Mouse (Mus musculus) neural tube, embryonic 15.5 days (tissue): ENCODE results near the gene Snx33. TPM values are rescaled to one million over a fixed set of nuclear protein-coding genes. Genes with fewer than 3 reads are reported as not detected.

Experiments
- ATAC-seq: fragments of 200-750 bp; cut with Nextera tagmentation; 2 replicates; pipeline ENCODE4 v1.8.0; 2017; ENCODE audit warnings: mild to moderate bottlenecking, moderate TSS enrichment, moderate library complexity; ENCODE audit not compliant: low FRiP score
- H3K27ac ChIP-seq: fragments of 300-500 bp; sonication (generic); replicated peaks from 2 replicates; pipeline ENCODE4 v1.5.1; 2015; ENCODE audit warnings: mild to moderate bottlenecking, inconsistent platforms
- H3K27me3 ChIP-seq: fragments of 300-500 bp; sonication (generic); replicated peaks from 2 replicates; pipeline ENCODE4 v1.6.1; 2015; ENCODE audit warnings: inconsistent platforms
- H3K36me3 ChIP-seq: fragments of 300-500 bp; sonication (generic); 2 replicates; pipeline ENCODE4 v1.6.1; 2015; ENCODE audit warnings: inconsistent platforms
- H3K4me1 ChIP-seq: fragments of 300-500 bp; sonication (generic); 2 replicates; pipeline ENCODE4 v1.6.1; 2015; ENCODE audit warnings: inconsistent platforms
- H3K4me2 ChIP-seq: fragments of 300-500 bp; sonication (generic); 2 replicates; pipeline ENCODE4 v1.6.1; 2015; ENCODE audit warnings: inconsistent platforms, mild to moderate bottlenecking, moderate library complexity
- H3K4me3 ChIP-seq: fragments of 300-500 bp; sonication (generic); replicated peaks from 2 replicates; pipeline ENCODE4 v1.5.1; 2015; ENCODE audit warnings: mild to moderate bottlenecking, inconsistent platforms
- H3K9ac ChIP-seq: fragments of 300-500 bp; sonication (generic); replicated peaks from 2 replicates; pipeline ENCODE4 v1.6.1; 2015; ENCODE audit warnings: mild to moderate bottlenecking, inconsistent platforms
- H3K9me3 ChIP-seq: fragments of 300-500 bp; sonication (generic); replicated peaks from 2 replicates; pipeline ENCODE4 v1.6.1; 2016; ENCODE audit warnings: inconsistent platforms
- WGBS: fragments of 180-500 bp; shearing (Covaris S2); methylation state at CpG from one replicate; pipeline ENCODE4 v1.1.7; 2015; ENCODE audit warnings: mixed read lengths; 5-methylcytosine and 5-hydroxymethylcytosine counted together
- polyA plus RNA-seq: library from polyadenylated mRNA; unstranded; fragments of >200 nt; fragmentation: Nextera tagmentation; extraction: Ambion mirVana; gene quantifications from 2 replicates; pipeline ENCODE4 v1.2.1, GENCODE M21; 2015

The Snx33 gene
- polyA plus RNA-seq, 1 experiment from 2014 or later: 2.2 TPM

DNA sequence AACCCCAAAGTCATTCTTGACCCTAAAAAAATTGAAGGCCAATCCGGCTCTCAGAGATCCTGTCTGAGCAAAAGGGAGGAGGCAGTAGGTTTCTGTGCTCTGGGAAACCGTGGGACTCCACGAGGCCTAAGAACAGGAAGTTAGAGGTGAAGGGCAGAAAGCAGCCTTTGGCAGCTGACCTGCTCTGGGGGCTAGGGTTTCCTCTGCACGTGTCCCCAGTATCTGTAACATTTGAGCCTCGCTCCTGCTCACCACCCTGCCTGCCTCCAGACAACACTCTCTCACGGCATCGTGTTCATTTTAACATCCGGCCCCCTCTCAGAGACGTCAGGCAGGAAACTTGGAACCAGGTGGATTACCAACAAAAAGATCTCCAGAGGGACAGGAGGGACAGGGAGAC is 27.6 kb downstream of the Snx33 start:
- Histone ChIP-seq H3K4me1 (no peaks in the 10 kb centered on the region), H3K36me3 (no peaks in the 10 kb centered on the region), H3K4me2 (no peak overlapping the region), H3K9ac (no peak overlapping the region), H3K27ac (no peak overlapping the region), H3K27me3 (no peaks in the 10 kb centered on the region), H3K9me3 (no peaks in the 10 kb centered on the region), H3K4me3 (no peak overlapping the region)
- WGBS: 77% methylated on average over 9 of the region's 9 CpGs
- ATAC-seq: no peak

DNA sequence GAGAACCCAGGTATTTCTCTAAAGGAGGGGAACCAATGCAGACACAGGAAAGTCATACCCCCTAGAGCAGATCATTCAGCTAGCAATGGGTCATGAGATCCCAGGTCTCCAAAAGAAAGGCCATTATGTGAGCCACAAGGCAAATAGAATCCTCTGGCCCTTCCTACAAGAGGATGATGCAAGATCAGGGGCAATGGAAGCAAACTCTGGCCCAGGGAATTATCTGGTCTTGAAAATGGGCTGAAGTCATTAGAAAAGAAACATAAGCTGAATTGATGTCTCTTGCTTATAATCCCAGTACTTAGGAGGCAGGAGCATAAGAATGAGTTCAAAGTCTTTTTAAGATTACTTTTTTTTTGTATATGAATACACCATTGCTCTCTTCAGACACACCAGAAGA is 28.1 kb downstream of the Snx33 start:
- no peaks in the 10 kb centered on the region for H3K4me1 ChIP-seq
- H3K36me3 ChIP-seq: no peaks in the 10 kb centered on the region
- H3K4me3 ChIP-seq: no peak overlapping the region
- H3K4me2 ChIP-seq: no peak overlapping the region
- no peaks in the 10 kb centered on the region for H3K9me3 ChIP-seq
- H3K27ac ChIP-seq: no peak overlapping the region
- ATAC-seq: no peak
- no peak overlapping the region for H3K9ac ChIP-seq
- no peaks in the 10 kb centered on the region for H3K27me3 ChIP-seq

DNA sequence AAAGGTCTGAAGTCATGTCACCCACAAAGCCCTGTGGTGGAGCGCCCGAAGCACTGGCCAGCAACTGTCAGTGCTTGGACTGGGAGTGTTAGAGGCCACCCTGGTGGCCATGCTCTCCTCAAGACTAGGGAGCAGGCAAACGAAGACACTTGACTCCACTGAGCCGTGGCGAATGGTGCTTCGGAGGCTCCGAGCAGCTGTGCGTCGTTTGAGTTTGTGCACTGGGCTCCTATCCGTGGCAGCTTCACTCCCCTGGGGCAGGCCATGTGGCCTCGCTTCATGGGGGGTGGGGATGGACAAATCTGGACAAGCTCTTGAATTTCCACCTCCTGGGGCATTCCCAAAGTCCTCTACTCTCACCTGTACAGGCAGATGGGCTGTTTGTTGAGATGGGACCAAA is 28.8 kb downstream of the Snx33 start:
- 68% methylated on average over 11 of the region's 11 CpGs for whole genome bisulfite sequencing
- Histone ChIP-seq H3K9me3 (no peaks in the 10 kb centered on the region), H3K4me3 (no peak overlapping the region), H3K9ac (no peak overlapping the region), H3K4me2 (no peak overlapping the region), H3K36me3 (no peaks in the 10 kb centered on the region), H3K27ac (no peak overlapping the region), H3K4me1 (no peaks in the 10 kb centered on the region), H3K27me3 (no peaks in the 10 kb centered on the region)
- no peak for ATAC-seq

DNA sequence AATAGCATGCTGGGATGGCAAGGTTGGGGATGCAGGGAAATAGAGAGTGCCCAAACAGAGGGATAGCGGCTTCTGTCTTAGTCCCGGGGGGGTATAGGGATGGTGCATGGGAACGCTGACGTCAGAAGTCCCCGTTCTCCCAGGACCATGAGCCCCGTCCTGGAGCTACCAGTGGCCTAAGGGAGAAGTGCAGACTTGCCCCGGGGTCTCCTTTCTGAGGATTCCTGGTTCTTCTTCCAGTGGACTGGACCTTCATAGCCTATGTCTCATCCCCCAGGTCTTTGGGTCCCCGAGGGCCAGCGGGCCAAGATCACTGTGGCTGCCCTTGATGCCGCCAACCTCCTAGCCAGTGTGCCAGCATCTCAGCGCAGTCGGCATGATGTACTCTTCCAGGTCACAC is 31.4 kb downstream of the Snx33 start:
- no peak overlapping the region for H3K27ac ChIP-seq
- H3K4me2 ChIP-seq: no peak overlapping the region
- H3K9me3 ChIP-seq: no peaks in the 10 kb centered on the region
- H3K4me3 ChIP-seq: no peak overlapping the region
- no peak overlapping the region for H3K9ac ChIP-seq
- no peak for ATAC-seq
- no peaks in the 10 kb centered on the region for H3K36me3 ChIP-seq
- 92% methylated on average over 12 of the region's 12 CpGs for WGBS
- H3K27me3 ChIP-seq: 0 out of 2 replicates have a peak, but pooled peaks cover 3% of the 10 kb centered on the region
- peaks cover 15% of the 10 kb centered on the region for H3K4me1 ChIP-seq

DNA sequence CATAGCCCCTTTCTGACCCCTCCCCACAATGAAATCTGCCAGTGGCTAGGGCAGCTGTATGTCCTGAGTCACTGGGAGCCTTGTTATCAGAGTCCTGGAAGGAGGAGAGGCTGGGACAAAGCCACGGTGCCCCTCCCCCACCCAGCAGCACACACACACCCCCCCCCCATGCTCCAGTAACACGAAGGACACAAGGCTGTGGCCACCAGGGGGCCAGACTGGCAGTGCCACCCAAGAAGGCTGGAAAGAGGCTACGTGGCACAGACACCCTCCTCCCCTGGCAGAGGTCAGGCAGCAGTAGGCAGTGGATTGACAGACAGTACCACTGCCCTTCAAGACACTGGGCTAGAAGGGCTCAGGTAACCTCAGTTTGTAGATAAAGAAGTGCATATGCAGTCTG is 34.2 kb downstream of the Snx33 start:
- 8% methylated on average over 3 of the region's 3 CpGs for WGBS
- H3K36me3 ChIP-seq: no peaks in the 10 kb centered on the region
- H3K9ac ChIP-seq: no peak overlapping the region
- H3K4me1 ChIP-seq: peaks cover 25% of the 10 kb centered on the region
- ATAC-seq: no peak
- H3K4me2 ChIP-seq: no peak overlapping the region
- H3K9me3 ChIP-seq: no peaks in the 10 kb centered on the region
- H3K4me3 ChIP-seq: no peak overlapping the region
- H3K27me3 ChIP-seq: peaks cover 7% of the 10 kb centered on the region; the same call in 1 of the 2 replicates
- no peak overlapping the region for H3K27ac ChIP-seq

DNA sequence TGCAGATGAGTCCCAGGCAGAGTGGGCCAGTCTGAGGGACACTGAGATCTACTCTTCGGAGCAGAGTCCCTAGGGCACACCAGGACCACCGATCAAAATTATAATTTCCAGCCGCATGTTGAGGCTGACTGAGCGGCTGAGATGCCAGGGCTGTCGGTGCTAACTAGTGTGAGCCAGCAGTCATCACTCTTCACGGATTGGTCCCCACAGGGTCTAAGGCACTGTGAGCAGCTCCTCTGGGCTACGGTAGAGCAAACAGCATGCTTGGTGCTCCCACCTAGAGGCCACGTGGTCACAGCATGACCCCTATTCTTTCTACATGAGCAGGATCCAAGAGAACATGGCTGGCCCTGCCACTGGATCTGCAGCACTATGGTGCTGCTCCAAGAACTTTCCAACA is 34.9 kb downstream of the Snx33 start:
- H3K9me3 ChIP-seq: no peaks in the 10 kb centered on the region
- no peak overlapping the region for H3K4me3 ChIP-seq
- WGBS: 49% methylated on average over 8 of the region's 8 CpGs
- no peak overlapping the region for H3K9ac ChIP-seq
- H3K27me3 ChIP-seq: peaks cover 7% of the 10 kb centered on the region; the same call in 1 of the 2 replicates
- H3K4me2 ChIP-seq: no peak overlapping the region
- H3K4me1 ChIP-seq: peaks cover 25% of the 10 kb centered on the region
- ATAC-seq: no peak
- H3K36me3 ChIP-seq: no peaks in the 10 kb centered on the region
- H3K27ac ChIP-seq: no peak overlapping the region

DNA sequence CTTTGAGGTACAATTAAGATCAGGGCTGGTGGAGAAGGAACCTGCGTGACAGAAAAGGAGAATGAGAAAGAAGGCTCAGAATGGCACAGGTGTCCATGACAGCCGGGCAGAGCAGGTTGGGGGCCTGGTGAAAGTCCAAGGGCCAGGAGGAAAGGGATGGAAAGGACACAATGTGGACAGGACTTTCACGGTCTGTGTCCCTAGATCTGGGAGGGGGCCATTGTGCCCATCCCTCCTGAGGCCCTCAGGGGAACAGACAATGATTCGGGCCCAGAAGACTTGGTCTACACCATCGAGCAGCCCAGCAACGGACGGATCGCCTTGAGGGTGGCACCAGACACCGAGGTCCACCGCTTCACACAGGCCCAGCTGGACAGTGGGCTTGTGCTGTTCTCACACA is 36.1 kb downstream of the Snx33 start:
- peaks cover 7% of the 10 kb centered on the region for H3K27me3 ChIP-seq
- 90% methylated on average over 10 of the region's 10 CpGs for WGBS
- H3K4me1 ChIP-seq: peaks cover 25% of the 10 kb centered on the region
- H3K4me2 ChIP-seq: peak overlapping the region; percentile 50; the same call in 1 of the 2 replicates
- H3K9ac ChIP-seq: no peak overlapping the region
- H3K27ac ChIP-seq: no peak overlapping the region
- H3K36me3 ChIP-seq: no peaks in the 10 kb centered on the region
- no peaks in the 10 kb centered on the region for H3K9me3 ChIP-seq
- no peak overlapping the region for H3K4me3 ChIP-seq
- ATAC-seq: no peak

DNA sequence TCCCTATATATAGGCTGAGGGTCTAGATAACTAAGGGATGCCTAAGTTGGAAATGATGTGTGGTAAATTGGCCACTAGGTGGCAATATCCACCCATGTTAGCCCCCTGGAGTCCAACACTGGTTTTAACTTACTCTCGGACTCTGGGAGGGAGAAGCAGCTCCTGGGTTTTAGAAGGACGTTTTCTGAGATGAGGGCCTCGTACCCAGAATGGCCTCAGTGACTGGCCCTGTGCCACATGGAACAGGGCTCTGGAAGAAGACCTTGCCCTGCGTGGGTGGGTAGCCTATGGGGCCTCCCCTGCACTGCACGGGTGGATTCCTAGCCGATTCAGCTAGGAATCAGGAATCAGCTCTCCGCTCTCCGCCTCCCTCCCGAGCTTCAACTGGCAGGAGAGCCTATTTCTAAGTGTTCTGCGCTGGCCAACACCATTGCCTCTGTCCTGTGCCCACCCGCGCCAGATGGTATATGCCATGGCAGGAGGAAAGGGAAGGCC is 36.6 kb downstream of the Snx33 start:
- Histone ChIP-seq H3K27me3 (peaks cover 7% of the 10 kb centered on the region), H3K9me3 (no peaks in the 10 kb centered on the region), H3K27ac (no peak overlapping the region), H3K36me3 (no peaks in the 10 kb centered on the region), H3K4me2 (peak overlapping the region; percentile 50), H3K9ac (peak overlapping the region; percentile 33; the same call in 1 of the 2 replicates), H3K4me3 (no peak overlapping the region), H3K4me1 (peaks cover 25% of the 10 kb centered on the region)
- ATAC-seq: peak; percentile 32; the same call in 1 of the 2 replicates
- WGBS: 28% methylated on average over 12 of the region's 12 CpGs

DNA sequence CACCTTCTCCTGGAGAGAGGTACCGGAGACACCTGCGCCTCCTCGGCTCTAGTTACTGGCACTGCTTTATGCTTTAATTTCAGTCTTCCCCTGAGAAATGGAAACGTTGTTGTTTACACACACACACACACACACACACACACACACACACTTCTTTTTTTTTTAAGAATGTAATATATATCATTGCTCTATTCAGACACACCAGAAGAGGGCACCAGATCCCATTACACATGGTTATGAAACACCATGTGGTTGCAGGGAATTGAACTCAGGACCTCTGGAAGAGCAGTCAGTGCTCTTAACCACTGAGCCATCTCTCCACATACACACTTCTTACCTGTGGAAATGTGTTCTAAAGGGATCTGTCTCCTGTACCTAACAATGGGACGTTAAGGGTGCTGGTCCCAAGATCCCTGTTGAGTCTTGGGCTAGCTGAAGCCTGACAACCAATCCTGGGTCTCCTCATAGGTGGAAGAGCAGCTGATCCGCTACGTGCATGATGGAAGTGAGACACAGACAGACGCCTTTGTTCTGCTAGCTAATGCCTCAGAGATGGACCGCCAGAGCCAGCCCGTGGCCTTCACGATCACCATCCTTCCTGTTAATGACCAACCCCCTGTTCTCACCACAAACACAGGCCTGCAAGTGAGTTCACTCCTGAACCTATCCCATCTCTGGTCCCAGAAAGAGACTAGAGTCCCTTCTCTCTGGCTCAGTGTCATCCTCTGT is 37.5 kb downstream of the Snx33 start:
- ATAC-seq: no peak
- H3K4me1 ChIP-seq: peaks cover 25% of the 10 kb centered on the region
- H3K36me3 ChIP-seq: no peaks in the 10 kb centered on the region
- H3K9ac ChIP-seq: 0 out of 2 replicates have a peak overlapping the region, but pooled peaks have one; percentile 27
- WGBS: 73% methylated on average over 11 of the region's 11 CpGs
- peak overlapping the region; percentile 62; the same call in 1 of the 2 replicates for H3K4me2 ChIP-seq
- H3K27ac ChIP-seq: no peak overlapping the region
- no peaks in the 10 kb centered on the region for H3K9me3 ChIP-seq
- H3K27me3 ChIP-seq: peaks cover 7% of the 10 kb centered on the region
- H3K4me3 ChIP-seq: no peak overlapping the region

DNA sequence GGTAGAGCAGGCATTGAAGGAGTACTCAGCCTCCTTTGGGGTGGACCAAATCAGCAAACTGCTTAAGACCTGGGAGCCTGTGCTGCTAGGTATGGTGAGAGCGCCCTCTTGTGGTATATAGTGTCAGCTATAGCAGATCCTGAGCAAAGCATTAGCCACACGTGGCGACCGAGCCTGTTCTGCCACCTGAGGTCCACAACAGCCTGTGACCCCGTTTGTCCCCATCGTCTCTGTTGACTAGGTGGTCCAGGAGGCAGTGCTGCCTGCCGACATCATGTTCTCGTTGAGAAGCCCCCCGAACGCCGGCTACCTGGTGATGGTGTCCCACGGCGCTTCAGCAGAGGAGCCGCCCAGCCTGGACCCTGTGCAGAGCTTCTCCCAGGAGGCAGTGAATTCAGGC is 38.4 kb downstream of the Snx33 start:
- peak; percentile 71 for ATAC-seq
- H3K27ac ChIP-seq: no peak overlapping the region
- peaks cover 25% of the 10 kb centered on the region for H3K4me1 ChIP-seq
- 7% methylated on average over 14 of the region's 14 CpGs for WGBS
- peaks cover 7% of the 10 kb centered on the region for H3K27me3 ChIP-seq
- H3K36me3 ChIP-seq: no peaks in the 10 kb centered on the region
- H3K4me3 ChIP-seq: peak overlapping the region; percentile 29
- H3K4me2 ChIP-seq: peak overlapping the region; percentile 62
- H3K9ac ChIP-seq: peak overlapping the region; percentile 27; the same call in 1 of the 2 replicates
- H3K9me3 ChIP-seq: no peaks in the 10 kb centered on the region

DNA sequence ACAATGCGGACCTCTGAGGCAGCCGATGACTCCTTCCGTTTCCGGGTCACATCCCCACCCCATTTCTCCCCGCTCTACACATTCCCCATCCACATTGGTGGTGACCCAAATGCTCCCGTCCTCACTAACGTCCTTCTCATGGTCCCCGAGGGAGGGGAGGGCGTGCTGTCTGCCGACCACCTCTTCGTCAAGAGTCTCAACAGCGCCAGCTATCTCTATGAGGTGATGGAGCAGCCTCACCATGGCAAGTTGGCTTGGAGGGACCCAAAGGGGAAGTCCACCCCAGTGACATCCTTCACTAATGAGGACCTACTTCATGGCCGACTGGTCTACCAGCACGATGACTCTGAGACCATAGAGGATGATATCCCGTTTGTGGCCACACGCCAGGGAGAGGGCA is 40.6 kb downstream of the Snx33 start:
- Histone ChIP-seq H3K4me3 (no peak overlapping the region), H3K4me1 (peaks cover 18% of the 10 kb centered on the region), H3K27ac (no peak overlapping the region), H3K9me3 (no peaks in the 10 kb centered on the region), H3K9ac (no peak overlapping the region), H3K27me3 (peaks cover 4% of the 10 kb centered on the region), H3K36me3 (no peaks in the 10 kb centered on the region), H3K4me2 (no peak overlapping the region)
- ATAC-seq: no peak
- 94% methylated on average over 16 of the region's 16 CpGs for WGBS

DNA sequence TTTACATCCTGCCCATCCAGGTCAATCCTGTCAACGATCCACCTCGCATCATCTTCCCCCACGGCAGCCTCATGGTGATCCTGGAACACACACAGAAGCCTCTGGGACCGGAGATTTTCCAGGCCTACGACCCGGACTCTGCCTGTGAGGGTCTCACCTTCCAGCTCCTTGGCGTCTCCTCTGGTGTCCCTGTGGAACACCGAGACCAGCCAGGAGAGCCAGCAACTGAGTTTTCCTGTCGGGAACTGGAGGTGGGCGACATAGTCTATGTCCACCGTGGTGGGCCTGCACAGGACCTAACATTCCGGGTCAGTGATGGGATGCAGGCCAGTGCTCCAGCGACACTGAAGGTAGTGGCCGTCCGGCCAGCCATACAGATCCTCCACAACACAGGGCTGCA is 41.6 kb downstream of the Snx33 start:
- 93% methylated on average over 15 of the region's 15 CpGs for WGBS
- no peak overlapping the region for H3K4me2 ChIP-seq
- no peak for ATAC-seq
- H3K9me3 ChIP-seq: no peaks in the 10 kb centered on the region
- H3K9ac ChIP-seq: no peak overlapping the region
- peaks cover 23% of the 10 kb centered on the region for H3K4me1 ChIP-seq
- H3K4me3 ChIP-seq: no peak overlapping the region
- H3K27me3 ChIP-seq: peaks cover 4% of the 10 kb centered on the region
- H3K36me3 ChIP-seq: no peaks in the 10 kb centered on the region
- H3K27ac ChIP-seq: no peak overlapping the region
